8 mouse cellular contexts compared by ENCODE assay signal in genomic region chr6:128122127-128122526, GRCm38 (mm10). TPM values are rescaled to one million over a fixed set of nuclear protein-coding genes. Genes with fewer than 3 reads are reported as not detected.
DNase-seq lines count a peak whose midpoint lies in the region; ATAC-seq and TF ChIP-seq lines count a peak whose summit lies in the region.

No protein-coding gene starts in this region.

- no peak for DNase-seq in heart, postnatal 36 days
- DNase-seq in lung, adult 2 months, result no peak
- DNase-seq in lung, postnatal 14 days, result no peak
- DNase-seq in thymus, adult 18-20 months, result no peak
- DNase-seq in layer of hippocampus, adult 18-20 months (ENCODE audit: low spot score in 2 of 2), result no peak

- TF ChIP-seq CTCF in lung, adult 2 months (IDR thresholded peaks at IDR 0.05; ENCODE audit: insufficient read depth, low read length), result no peak
- TF ChIP-seq CTCF in embryonic fibroblast, embryonic 13.5 days (IDR thresholded peaks at IDR 0.05; ENCODE audit: borderline replicate concordance, insufficient read depth, low read length), result no peak

- TF ChIP-seq POLR2A in lung, adult 2 months (IDR thresholded peaks at IDR 0.05; ENCODE audit: borderline replicate concordance, extremely low read depth, low read depth, low read length), result no peak
- TF ChIP-seq POLR2A in embryonic fibroblast, embryonic 13.5 days (IDR thresholded peaks at IDR 0.05; ENCODE audit: low read depth, low read length), result no peak

- H3K4me3 ChIP-seq in heart, embryonic 11.5 days (ENCODE audit: low read depth, low read length), result no peak overlapping the region
- H3K4me3 ChIP-seq in lung, adult 2 months (replicated peaks; ENCODE audit: extremely low read depth, low read depth, low read length), result peak overlapping the region; percentile 3
- no peak overlapping the region for H3K4me3 ChIP-seq in embryonic fibroblast, embryonic 13.5 days (ENCODE audit: insufficient read depth, low read length)
- no peak overlapping the region for H3K4me3 ChIP-seq in stomach, embryonic 14.5 days (ENCODE audit: low read depth, low read length)

- 20% methylated on average over 5 of the region's 5 CpGs for WGBS in heart, embryonic 11.5 days (ENCODE audit: insufficient replicate concordance)
- WGBS in lung, adult 2 months, result 24% methylated on average over 5 of the region's 5 CpGs
- 23% methylated on average over 5 of the region's 5 CpGs for WGBS in stomach, embryonic 14.5 days

- 0 out of 2 replicates have a peak overlapping the region, but pooled peaks have one; percentile 1 for H3K9ac ChIP-seq in heart, embryonic 11.5 days (ENCODE audit: low read depth, low read length)
- no peak overlapping the region for H3K9ac ChIP-seq in stomach, embryonic 14.5 days (replicated peaks; ENCODE audit: low read depth, low read length)

- no peaks in the 10 kb centered on the region; the same call in 1 of the 2 replicates for H3K36me3 ChIP-seq in heart, embryonic 11.5 days (ENCODE audit: control insufficient read depth, insufficient read depth, low read length)
- H3K36me3 ChIP-seq in stomach, embryonic 14.5 days (ENCODE audit: control insufficient read depth, insufficient read depth, low read length), result peaks cover 2% of the 10 kb centered on the region; the same call in 1 of the 2 replicates

- peak overlapping the region; percentile 68 for H3K27ac ChIP-seq in heart, embryonic 11.5 days (ENCODE audit: low read depth, low read length)
- peak overlapping the region; percentile 72 for H3K27ac ChIP-seq in embryonic fibroblast, embryonic 13.5 days (ENCODE audit: insufficient read depth, low read length)
- peak overlapping the region; percentile 69; the same call in 1 of the 2 replicates for H3K27ac ChIP-seq in stomach, embryonic 14.5 days (ENCODE audit: low read length)

- no peaks in the 10 kb centered on the region for H3K27me3 ChIP-seq in heart, embryonic 11.5 days (ENCODE audit: control insufficient read depth, insufficient read depth, low read length)
- no peaks in the 10 kb centered on the region for H3K27me3 ChIP-seq in stomach, embryonic 14.5 days (ENCODE audit: control insufficient read depth, insufficient read depth, low read length)

- no peak overlapping the region; the same call in 1 of the 2 replicates for H3K4me2 ChIP-seq in heart, embryonic 11.5 days
- H3K4me2 ChIP-seq in stomach, embryonic 14.5 days (replicated peaks; ENCODE audit: low read depth, low read length), result no peak overlapping the region

- no peaks in the 10 kb centered on the region for H3K9me3 ChIP-seq in heart, embryonic 11.5 days (replicated peaks; ENCODE audit: control insufficient read depth, low read length)
- H3K9me3 ChIP-seq in stomach, embryonic 14.5 days (ENCODE audit: control insufficient read depth, low read depth, low read length), result no peaks in the 10 kb centered on the region

- ATAC-seq in heart, embryonic 11.5 days (replicated peaks; ENCODE audit: insufficient number of reproducible peaks, low FRiP score, low TSS enrichment), result no peak
- ATAC-seq in stomach, embryonic 14.5 days (ENCODE audit: insufficient number of reproducible peaks, insufficient read depth, low FRiP score, low read depth), result no peak

- peaks cover 56% of the 10 kb centered on the region for H3K4me1 ChIP-seq in heart, embryonic 11.5 days (ENCODE audit: control insufficient read depth, insufficient read depth, low read length)
- peaks cover 51% of the 10 kb centered on the region for H3K4me1 ChIP-seq in lung, adult 2 months (ENCODE audit: control insufficient read depth, insufficient read depth, low read length)
- peaks cover 7% of the 10 kb centered on the region for H3K4me1 ChIP-seq in embryonic fibroblast, embryonic 13.5 days (ENCODE audit: control insufficient read depth, insufficient read depth, low read length)
- peaks cover 14% of the 10 kb centered on the region for H3K4me1 ChIP-seq in stomach, embryonic 14.5 days (ENCODE audit: control insufficient read depth, insufficient read depth, low read length)

- intact Hi-C loops in heart, postnatal 36 days (cut with DNase I), result no loop called here

RNA-seq across cellular contexts. Expression of gene Tspan9, which starts 21.3 kb away (rescaled TPM):
- polyA plus RNA-seq in heart, embryonic 11.5 days (2014; fragmentation: Nextera tagmentation; extraction: Ambion mirVana), result 130 and 148 TPM in 2 replicates
- 100 to 1,000 TPM in 1 of 2 experiments, 10 to 100 TPM in 1; 80.9 to 113 TPM for total RNA-seq in heart, postnatal 36 days (2021)
- polyA plus RNA-seq in lung, adult 2 months (2012; rRNA removed), result 255 and 312 TPM in 2 replicates
- 72.2 and 113 TPM in 2 replicates for polyA plus RNA-seq in embryonic fibroblast, embryonic 13.5 days (2011; ENCODE audit: insufficient read length, low read depth, missing spikeins)
- polyA plus RNA-seq in stomach, embryonic 14.5 days (2014; fragmentation: Nextera tagmentation; extraction: Ambion mirVana), result 124 and 139 TPM in 2 replicates
- 10 to 100 TPM; 48.4 to 53.8 TPM for total RNA-seq in layer of hippocampus, adult 18-20 months (2021)
